Mouse (Mus musculus): Measurements from ENCODE around the gene Scn4a. TPM values are rescaled to one million over a fixed set of nuclear protein-coding genes. Genes with fewer than 3 reads are reported as not detected.

Gene Scn4a
- total and polyA plus RNA-seq, 2 experiments from 2014 or later, result 0.02 TPM; not detected in 1

GRCm38 (mm10) chr11:106284126-106284525 is 69.0 kb downstream of the Scn4a start:
- ATAC-seq (ENCODE audit: low FRiP score) (no peak), DNase-seq (ENCODE audit: low spot score) (no peak)
- no peak for TF ChIP-seq CTCF (IDR thresholded peaks at IDR 0.05)
- Histone ChIP-seq H3K4me1 (ENCODE audit: insufficient read depth, low read length) (no peaks in the 10 kb centered on the region), H3K4me2 (ENCODE audit: low read depth, low read length, poor library complexity, severe bottlenecking) (no peak overlapping the region), H3K9ac (replicated peaks; ENCODE audit: low read length, poor library complexity, severe bottlenecking) (no peak overlapping the region), H3K36me3 (ENCODE audit: insufficient read depth, low read length) (no peaks in the 10 kb centered on the region), H3K9me3 (ENCODE audit: low read length) (no peaks in the 10 kb centered on the region), H3K27me3 (ENCODE audit: insufficient read depth, low read length) (no peaks in the 10 kb centered on the region), H3K4me3 (ENCODE audit: low read depth, low read length) (no peak overlapping the region), H3K27ac (ENCODE audit: low read depth, low read length) (no peak overlapping the region)
- WGBS, result 57% methylated on average over 8 of the region's 8 CpGs

GRCm38 (mm10) chr11:106283371-106283770 is 69.7 kb downstream of the Scn4a start:
- H3K4me2 ChIP-seq (ENCODE audit: low read depth, low read length, poor library complexity, severe bottlenecking), result no peak overlapping the region
- ATAC-seq (ENCODE audit: low FRiP score) (no peak), DNase-seq (ENCODE audit: low spot score) (no peak)
- no peaks in the 10 kb centered on the region for H3K27me3 ChIP-seq (ENCODE audit: insufficient read depth, low read length)
- no peak overlapping the region for H3K4me3 ChIP-seq (ENCODE audit: low read depth, low read length)
- no peaks in the 10 kb centered on the region for H3K36me3 ChIP-seq (ENCODE audit: insufficient read depth, low read length)
- 87% methylated on average over 4 of the region's 4 CpGs for WGBS
- H3K4me1 ChIP-seq (ENCODE audit: insufficient read depth, low read length), result no peaks in the 10 kb centered on the region
- no peak for TF ChIP-seq CTCF (IDR thresholded peaks at IDR 0.05)
- H3K9ac ChIP-seq (replicated peaks; ENCODE audit: low read length, poor library complexity, severe bottlenecking), result no peak overlapping the region
- H3K27ac ChIP-seq (ENCODE audit: low read depth, low read length), result no peak overlapping the region
- H3K9me3 ChIP-seq (ENCODE audit: low read length), result no peaks in the 10 kb centered on the region

- H3K4me3 ChIP-seq (ENCODE audit: low read depth, low read length), result no peak overlapping the region
- H3K27ac ChIP-seq (ENCODE audit: low read depth, low read length), result no peak overlapping the region
- ATAC-seq (ENCODE audit: low FRiP score) (no peak), DNase-seq (ENCODE audit: low spot score) (no peak)
- H3K9me3 ChIP-seq (ENCODE audit: low read length), result no peaks in the 10 kb centered on the region
- H3K36me3 ChIP-seq (ENCODE audit: insufficient read depth, low read length), result no peaks in the 10 kb centered on the region
- no peak overlapping the region for H3K9ac ChIP-seq (replicated peaks; ENCODE audit: low read length, poor library complexity, severe bottlenecking)
- TF ChIP-seq CTCF (IDR thresholded peaks at IDR 0.05), result no peak
- 84% methylated on average over 6 of the region's 6 CpGs for WGBS
- no peaks in the 10 kb centered on the region for H3K4me1 ChIP-seq (ENCODE audit: insufficient read depth, low read length)
- H3K27me3 ChIP-seq (ENCODE audit: insufficient read depth, low read length), result no peaks in the 10 kb centered on the region
- no peak overlapping the region for H3K4me2 ChIP-seq (ENCODE audit: low read depth, low read length, poor library complexity, severe bottlenecking)
Observed at GRCm38 (mm10) chr11:106282452-106282851, 70.6 kb downstream of the Scn4a start.

- Histone ChIP-seq H3K4me1 (ENCODE audit: insufficient read depth, low read length) (peaks cover 8% of the 10 kb centered on the region), H3K9ac (replicated peaks; ENCODE audit: low read length, poor library complexity, severe bottlenecking) (no peak within 1 kb of the TSS), H3K36me3 (ENCODE audit: insufficient read depth, low read length) (no peaks in the 10 kb centered on the region), H3K4me3 (ENCODE audit: low read depth, low read length) (0 out of 2 replicates have a peak within 1 kb of the TSS, but pooled peaks have one; percentile 0), H3K9me3 (ENCODE audit: low read length) (no peaks in the 10 kb centered on the region), H3K27me3 (ENCODE audit: insufficient read depth, low read length) (no peaks in the 10 kb centered on the region), H3K27ac (ENCODE audit: low read depth, low read length) (no peak within 1 kb of the TSS), H3K4me2 (ENCODE audit: low read depth, low read length, poor library complexity, severe bottlenecking) (peak within 1 kb of the TSS; percentile 40)
- ATAC-seq (ENCODE audit: low FRiP score) (peak; percentile 75), DNase-seq (ENCODE audit: low spot score) (peak; percentile 96)
- peak; percentile 95 for TF ChIP-seq CTCF (IDR thresholded peaks at IDR 0.05)
- WGBS, result 6% methylated on average over 25 of the region's 25 CpGs
Observed at GRCm38 (mm10) chr11:106276454-106276853, 76.6 kb downstream of the Scn4a start, which contains the start of gene Tcam1. Gene Tcam1, plus strand, starts transcription at chr11:106276672.

- WGBS, result 87% methylated on average over 7 of the region's 7 CpGs
- H3K4me2 ChIP-seq (ENCODE audit: low read depth, low read length, poor library complexity, severe bottlenecking), result no peak overlapping the region
- H3K9ac ChIP-seq (replicated peaks; ENCODE audit: low read length, poor library complexity, severe bottlenecking), result no peak overlapping the region
Observed at GRCm38 (mm10) chr11:106274971-106275411, 78.1 kb downstream of the Scn4a start.

GRCm38 (mm10) chr11:106274374-106274773 is 78.7 kb downstream of the Scn4a start:
- peaks cover 12% of the 10 kb centered on the region for H3K4me1 ChIP-seq (ENCODE audit: insufficient read depth, low read length)
- no peak for TF ChIP-seq CTCF (IDR thresholded peaks at IDR 0.05)
- DNase-seq (ENCODE audit: low spot score) (no peak), ATAC-seq (ENCODE audit: low FRiP score) (no peak)
- no peaks in the 10 kb centered on the region for H3K9me3 ChIP-seq (ENCODE audit: low read length)
- 88% methylated on average over 1 of the region's 1 CpGs for WGBS
- H3K27me3 ChIP-seq (ENCODE audit: insufficient read depth, low read length), result no peaks in the 10 kb centered on the region
- H3K4me2 ChIP-seq (ENCODE audit: low read depth, low read length, poor library complexity, severe bottlenecking), result no peak overlapping the region
- no peak overlapping the region for H3K9ac ChIP-seq (replicated peaks; ENCODE audit: low read length, poor library complexity, severe bottlenecking)
- H3K27ac ChIP-seq (ENCODE audit: low read depth, low read length), result no peak overlapping the region
- no peaks in the 10 kb centered on the region for H3K36me3 ChIP-seq (ENCODE audit: insufficient read depth, low read length)
- H3K4me3 ChIP-seq (ENCODE audit: low read depth, low read length), result no peak overlapping the region

More at GRCm38 (mm10) chr11:106274971-106275411, 78.1 kb downstream of the Scn4a start:
- H3K9me3 ChIP-seq (ENCODE audit: low read length), result no peaks in the 10 kb centered on the region
- no peaks in the 10 kb centered on the region for H3K27me3 ChIP-seq (ENCODE audit: insufficient read depth, low read length)
- ATAC-seq (ENCODE audit: low FRiP score) (no peak), DNase-seq (ENCODE audit: low spot score) (no peak)
- H3K4me3 ChIP-seq (ENCODE audit: low read depth, low read length), result no peak overlapping the region
- TF ChIP-seq CTCF (IDR thresholded peaks at IDR 0.05), result no peak
- no peak overlapping the region for H3K27ac ChIP-seq (ENCODE audit: low read depth, low read length)
- H3K36me3 ChIP-seq (ENCODE audit: insufficient read depth, low read length), result no peaks in the 10 kb centered on the region
- peaks cover 12% of the 10 kb centered on the region for H3K4me1 ChIP-seq (ENCODE audit: insufficient read depth, low read length)
